Mouse (Mus musculus) adrenal gland, postnatal 14 days (tissue): ENCODE data around the gene Actr1a. TPM values are rescaled to one million over a fixed set of nuclear protein-coding genes. Genes with fewer than 3 reads are reported as not detected.

ENCODE experiments used
- DNase-seq: peaks from one replicate; pipeline ENCODE4 v3.0.0; 2021; ENCODE audit warnings: mixed read lengths
- total RNA-seq: library from RNA; stranded (reverse); gene quantifications from 2 replicates; pipeline ENCODE4 v1.2.3, GENCODE M21; 2021

Actr1a gene
- total RNA-seq, 1 experiment from 2014 or later: 93.2 TPM

DNA sequence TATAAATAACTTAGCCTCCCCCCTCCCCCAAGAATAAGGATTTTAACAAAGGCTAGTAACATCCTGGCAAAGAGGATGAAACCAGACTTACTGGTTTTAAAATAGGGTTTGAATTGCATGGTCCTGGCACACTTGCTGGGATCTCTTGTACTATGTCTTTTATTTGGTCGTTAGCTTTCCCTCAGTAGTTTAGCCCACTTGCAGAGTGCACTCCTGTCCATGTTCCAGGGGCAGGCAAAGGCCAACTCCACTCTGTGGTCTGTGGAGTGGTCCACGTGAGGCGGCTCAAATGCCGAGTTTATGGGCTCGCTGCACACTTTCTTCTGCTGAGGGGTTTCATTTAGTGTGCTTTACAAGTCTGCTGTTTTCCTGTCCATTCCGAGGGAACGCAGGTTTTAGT is 4.3 kb upstream of the Actr1a start:
- no peak for DNase-seq

DNA sequence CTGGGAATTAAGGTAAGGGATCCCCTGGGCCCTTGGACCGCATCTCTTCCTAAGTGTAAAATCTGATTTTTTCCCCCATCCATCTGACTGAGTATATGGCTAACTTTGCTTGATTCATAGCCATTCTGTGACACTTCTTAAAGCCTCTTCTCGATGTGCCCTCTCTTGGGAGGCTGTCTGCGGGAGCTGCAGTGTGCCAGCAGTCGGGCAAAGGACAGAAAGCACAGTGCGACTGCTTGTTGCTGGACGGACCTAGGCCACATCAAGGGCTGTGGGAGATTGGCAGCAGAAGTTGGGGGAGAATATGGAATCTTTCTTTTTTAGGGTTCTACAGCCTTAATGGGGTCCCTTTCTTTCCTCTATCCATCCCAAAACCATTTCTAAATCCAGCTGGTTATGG is 3.8 kb upstream of the Actr1a start:
- no peak for DNase-seq

DNA sequence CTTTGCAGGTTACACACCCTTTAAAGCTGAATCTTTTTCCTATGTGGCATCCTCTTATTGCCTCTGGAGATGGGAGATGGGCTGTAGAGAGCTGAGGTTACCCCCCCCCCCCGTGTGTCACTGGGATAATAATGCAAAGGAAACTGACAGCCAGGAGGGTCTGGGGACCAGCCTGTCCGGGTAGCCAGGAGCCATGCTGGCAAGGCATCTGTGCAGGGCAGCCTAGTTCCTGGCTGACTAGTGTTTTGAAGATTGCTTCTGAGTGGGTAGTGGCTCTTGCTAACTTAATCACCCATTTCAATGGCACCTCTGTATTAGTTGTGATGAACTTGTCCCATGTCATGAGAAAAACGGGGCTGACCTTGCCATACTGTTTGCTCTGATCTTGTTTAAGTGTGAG is 2.9 kb upstream of the Actr1a start:
- no peak for DNase-seq

DNA sequence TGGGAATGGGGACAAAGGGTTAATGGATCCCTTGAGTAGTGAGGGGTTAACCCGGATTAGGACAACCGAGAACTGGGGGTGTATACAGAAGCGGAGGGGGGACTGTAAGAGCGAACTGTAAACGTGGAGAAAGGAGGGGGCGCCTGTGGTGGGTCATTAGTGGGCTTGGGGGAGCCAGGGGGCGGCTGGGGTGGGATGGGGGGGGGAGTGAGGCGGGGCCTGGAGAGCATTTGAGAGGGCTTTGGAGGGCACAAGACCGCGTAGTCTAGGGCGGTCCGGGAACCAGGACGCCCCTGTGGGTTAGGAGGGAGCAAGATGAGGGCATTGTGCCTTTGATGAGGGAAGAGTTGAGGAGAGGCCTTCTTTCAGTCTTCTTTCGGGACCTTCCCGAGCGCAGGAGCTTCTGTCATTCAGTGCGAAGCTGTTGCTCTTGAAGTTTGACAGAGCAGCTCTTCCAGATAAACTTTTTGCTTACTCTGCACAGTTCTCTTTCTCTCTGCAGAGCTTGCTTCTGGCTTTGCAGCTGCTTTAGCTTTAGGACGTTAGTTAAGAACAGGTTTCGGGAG is 2.0 kb upstream of the Actr1a start:
- DNase-seq: no peak

DNA sequence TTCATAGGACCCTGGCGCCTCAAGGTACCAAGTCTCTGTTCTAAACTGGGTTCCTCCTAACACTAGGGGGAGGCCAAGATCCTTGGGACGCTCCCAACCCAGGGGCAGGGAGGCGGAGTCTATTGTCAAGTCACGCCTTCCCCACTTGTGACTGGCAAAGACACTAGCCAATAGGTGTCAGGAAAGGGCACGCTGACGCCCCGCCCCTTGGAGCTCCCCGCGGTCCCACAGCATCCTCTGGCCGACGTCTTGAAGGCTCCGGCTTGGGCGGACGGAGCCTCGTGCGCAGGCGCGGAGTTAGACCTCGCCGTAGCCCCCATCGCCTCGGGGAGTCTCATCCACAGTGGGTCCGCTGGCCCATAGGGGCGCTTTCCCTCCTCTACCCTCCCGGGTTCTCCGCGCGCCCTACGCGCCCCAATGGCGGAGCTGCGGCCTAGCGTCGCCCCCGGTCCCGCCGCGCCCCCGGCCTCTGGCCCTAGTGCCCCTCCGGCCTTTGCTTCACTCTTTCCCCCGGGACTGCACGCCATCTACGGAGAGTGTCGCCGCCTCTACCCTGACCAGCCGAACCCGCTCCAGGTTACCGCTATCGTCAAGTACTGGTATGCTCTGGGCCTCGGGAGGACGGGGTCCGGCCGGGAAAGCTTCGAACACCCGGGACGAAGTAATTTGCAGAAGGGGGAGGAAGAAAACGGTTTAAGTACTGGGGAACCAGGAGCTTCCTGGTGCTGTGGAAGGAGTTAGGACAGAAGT is 1.3 kb upstream of the Actr1a start, which contains the start of gene Sufu:
Sufu (plus strand) TSS at position 211 of the 750 bp plus-strand sequence.
- peak; percentile 99 for DNase-seq

DNA sequence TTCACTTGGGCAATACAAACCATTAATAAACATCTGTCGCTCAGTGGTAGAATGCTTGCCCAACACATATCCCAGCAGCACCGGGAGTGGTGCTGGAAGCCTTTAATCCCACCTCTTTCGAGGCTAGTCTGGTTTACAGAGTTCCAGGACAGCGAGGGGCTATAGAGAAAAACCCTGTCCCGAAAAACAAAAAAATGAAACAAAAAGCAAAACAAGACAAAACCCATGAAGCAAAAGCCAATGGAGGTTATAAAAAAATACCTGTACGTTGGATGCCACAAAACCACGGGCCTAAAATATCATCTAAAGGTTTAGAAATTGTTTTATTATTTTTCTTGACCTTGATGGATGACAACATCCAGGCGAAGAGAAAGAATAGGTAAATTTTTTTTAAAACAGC is 561 bp upstream of the Actr1a start:
- DNase-seq: no peak

DNA sequence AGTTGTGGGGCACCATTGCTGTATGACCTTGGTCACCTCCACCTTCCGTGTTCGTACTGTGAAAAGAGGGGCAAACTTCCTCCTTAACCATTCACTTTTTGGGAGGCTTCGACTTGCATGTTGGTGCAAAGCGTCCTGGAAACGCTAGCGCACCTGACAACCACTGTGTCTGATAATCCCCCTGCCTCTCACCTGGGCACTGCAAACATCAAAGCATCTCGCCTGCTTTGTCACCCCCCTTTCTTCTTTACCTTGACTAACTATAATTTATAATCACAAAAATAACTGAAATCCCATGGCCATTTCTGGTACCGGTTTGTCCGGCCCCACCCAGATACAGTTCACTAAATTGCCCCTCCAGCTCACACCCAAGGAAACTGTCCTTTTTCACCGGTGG is 838 bp downstream of the Actr1a start:
- DNase-seq: no peak

DNA sequence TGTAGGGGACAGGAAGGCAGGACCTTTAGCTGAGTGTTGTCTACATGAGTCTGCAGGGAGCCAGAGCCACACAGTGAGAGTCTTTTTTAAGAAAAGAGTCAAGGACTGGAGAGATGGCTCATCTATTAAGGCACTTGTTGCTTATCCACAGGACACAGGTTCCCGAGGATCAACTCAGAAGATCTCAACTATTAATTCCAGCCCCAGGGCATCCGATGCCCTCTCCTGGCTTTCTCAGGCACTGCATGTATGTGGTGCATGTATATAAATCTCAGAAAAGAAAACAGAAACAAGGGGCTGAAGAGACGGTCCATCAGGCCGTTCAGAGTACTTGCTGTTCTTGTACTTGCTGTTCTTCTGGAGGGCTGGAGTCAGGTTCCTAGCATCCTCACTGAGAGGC is 3.5 kb downstream of the Actr1a start:
- DNase-seq: peak; percentile 64

DNA sequence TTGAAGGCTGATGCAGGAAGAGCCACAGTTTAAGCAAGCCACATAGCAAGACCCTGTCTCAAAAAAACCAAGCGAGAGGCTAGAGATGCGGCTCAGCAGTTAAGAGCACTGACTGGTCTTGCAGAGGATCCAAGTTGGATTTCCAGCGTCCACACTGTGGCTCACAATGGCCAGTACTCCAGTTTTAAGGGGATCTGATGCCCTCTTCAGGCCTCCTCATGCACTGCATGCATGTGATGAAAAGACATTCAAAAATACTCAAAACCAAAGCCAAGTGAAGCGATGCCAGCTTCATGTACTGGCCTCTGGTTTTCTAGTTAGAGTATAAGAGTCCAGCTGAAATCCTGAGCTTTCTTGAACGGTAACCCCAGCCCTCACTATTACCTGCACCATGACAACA is 5.7 kb downstream of the Actr1a start:
- peak; percentile 31 for DNase-seq

DNA sequence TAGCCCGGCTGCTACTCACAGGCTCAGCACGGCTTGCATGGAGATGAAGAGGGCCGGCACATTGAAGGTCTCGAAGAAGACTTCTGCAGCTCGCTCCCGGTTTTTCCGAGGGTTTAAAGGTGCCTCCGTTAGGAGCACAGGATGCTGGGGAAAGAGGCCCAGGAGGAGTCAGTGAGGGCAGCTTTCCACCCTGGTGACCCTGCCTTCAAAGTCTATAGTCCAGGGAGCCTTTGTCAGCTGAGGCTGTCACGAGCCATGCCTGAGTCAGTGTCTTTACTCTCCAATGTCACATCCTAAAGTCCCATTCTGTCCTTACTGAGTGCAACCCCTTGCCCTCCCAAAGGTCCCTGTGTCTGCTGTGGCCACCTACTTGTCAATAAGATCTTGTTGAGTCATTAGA is 13.3 kb downstream of the Actr1a start:
- DNase-seq: no peak

DNA sequence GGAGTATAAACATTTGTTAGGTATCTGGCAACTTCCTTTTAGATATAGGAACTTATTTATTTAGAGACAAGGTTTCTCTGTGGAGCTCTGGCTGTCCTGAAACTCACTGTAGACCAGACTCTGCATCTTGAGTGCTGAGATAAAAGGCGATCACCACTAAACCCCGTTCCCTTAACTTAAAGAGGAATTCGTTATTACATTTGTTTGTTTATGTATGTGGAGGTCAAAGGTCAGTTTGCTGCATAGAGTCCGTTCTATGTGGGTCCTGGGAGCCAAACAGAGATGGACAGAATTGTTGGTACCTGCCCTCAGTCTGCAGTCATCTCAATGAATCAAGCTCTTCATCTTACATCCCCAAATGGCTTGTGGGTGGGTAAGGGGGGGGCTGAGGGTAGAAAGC is 19.7 kb downstream of the Actr1a start:
- no peak for DNase-seq

DNA sequence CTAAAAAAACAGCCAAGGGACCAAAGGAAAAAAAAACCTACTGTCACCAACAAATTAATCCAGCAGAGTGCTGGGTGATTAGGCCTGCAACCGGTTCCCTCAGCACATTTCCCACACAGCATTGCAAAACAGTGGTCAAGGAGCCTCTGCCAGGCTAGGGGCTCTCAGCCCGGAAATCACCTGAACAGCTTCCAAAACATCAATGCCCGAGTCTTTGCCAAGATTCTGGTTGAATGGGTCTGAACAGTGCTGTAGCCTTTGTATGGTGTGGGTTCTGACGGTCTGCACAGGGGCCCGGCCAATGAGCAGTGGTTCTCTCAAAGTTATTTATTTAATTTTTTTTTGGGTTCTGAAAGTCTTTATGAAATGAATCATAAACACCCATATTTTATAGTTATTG is 20.1 kb downstream of the Actr1a start:
- no peak for DNase-seq

DNA sequence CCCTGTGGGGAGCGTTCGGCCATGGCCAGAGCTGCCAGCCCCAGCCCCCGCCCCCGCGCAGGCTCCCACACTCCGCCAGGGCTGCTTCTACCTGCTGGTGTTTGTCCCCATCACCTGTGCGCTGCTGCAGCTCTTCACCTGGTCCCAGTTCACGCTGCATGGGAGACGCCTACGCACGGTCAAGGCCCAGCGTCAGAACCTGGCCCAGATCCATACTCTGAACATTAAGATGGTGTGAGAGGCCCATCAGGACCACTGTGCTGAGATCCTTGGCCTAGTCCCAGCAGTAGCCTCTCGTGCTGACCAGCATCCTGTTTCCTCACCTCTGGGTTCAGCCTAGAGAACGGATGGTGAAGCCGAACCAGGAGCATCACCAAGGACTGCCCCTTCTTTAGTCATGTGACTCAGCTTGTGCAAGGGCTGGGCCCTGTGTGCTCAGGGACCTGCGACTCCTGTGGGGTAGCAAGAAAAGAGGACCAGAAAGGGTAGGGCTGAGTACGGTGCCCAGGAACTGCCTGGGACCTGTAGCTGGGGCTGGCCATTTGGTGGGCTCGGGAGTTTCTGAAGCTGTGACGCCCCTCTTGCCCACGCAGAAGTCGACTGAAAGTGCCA is 21.0 kb downstream of the Actr1a start:
- DNase-seq: no peak

DNA sequence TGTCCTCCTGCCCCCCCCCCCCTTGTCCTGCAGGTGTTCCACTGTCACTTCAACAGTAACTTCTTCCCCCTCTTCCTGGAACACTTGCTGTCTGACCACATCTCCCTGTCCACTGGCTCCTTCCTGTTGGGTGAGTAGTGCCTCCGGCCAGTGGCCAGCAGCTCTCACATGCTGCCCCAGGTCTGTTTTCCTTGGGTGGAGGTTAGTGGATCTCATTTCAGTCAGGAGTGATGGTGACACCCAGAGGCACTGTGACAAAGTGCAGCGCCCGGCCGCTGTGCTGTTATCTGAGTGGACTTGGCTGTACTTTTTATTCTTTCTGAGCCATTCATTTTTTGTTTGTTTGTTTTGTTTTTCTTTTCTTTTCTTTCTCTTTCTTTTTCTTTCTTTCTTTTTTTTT is 26.3 kb downstream of the Actr1a start:
- peak; percentile 83 for DNase-seq

DNA sequence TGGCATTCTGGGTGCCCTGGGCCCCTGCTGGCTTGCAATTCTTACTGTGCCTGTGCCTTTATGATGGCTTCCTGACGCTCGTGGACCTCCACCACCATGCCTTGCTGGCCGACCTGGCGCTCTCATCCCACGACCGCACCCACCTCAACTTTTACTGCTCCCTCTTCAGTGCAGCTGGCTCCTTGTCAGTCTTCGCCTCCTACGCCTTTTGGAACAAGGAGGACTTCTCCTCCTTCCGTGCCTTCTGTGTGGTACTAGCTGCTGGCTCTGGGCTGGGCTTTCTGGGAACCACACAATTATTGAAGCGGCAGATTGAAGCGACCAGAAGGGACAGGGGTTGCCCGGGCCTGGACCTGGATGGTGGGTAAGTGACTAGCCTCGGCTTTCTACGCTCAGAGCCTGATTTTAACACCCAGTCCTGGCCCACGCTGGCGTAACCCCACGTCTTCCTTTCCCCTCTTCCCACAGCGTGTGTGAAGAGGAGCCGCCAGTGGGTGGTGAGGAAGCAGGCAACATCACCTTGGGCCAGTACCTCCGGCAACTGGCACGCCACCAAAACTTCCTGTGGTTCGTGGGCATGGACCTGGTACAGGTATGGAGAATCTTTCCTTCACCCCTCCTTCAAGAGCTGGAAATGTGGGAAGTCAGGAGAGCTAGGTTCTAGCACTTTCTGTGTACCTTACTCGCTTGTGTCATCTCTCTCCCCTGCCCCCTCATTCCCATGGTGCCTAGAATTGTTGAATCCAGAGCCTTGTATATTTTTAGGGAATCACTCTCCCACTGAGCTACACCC is 27.6 kb downstream of the Actr1a start:
- DNase-seq: no peak

DNA sequence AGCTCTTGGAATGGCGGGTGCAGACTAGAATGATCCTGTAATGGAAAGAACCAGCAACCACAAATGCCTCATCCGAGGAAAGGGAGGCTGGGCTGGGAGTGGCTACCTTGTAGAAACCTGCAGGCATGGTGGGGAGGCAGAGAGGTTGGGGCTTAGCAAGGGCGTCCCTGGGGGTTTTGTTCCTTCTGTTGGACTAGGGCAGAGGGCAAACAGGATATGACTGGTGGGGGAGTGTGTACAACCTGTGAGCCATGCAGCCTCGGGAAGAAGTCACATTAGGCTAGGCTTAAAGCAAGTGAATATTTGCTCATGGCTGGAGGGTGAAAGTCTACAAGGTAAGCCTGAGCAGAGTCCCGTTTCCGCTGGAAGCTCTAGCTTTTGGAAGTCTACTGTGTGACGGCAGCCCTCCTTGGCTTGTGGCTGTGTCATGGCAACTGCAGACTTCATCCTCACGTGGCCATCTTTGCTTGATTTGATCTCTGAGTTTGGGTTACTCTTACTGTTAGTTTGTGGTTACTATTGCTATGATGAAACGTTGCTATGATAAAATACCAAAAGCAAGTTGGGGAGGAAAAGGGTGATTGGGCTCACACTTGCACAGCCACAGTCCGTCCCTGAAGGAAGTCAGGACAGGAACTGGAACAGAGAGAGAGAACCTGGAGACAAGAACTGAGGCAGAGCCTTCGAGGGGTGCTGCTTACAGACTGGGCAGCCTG is 32.1 kb downstream of the Actr1a start:
- DNase-seq: no peak

DNA sequence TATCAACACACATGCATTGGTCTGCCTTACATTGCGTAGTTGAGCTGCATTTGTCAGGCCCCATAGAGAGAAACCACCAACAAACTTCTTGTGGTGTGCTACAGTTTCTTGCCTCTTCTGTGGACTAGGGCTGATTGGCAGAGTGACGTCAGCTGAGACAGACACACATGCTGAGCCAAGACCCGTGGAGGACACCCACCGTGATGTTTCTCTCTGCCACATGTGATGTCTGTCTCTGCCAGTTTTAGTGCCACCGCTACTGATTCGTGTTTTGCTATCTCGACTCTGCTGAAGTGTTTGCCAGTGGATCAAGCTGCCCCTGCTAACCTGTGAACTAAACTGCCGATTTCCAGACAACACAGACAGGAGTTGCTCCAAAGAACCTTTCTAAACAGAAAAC is 33.4 kb downstream of the Actr1a start:
- no peak for DNase-seq

DNA sequence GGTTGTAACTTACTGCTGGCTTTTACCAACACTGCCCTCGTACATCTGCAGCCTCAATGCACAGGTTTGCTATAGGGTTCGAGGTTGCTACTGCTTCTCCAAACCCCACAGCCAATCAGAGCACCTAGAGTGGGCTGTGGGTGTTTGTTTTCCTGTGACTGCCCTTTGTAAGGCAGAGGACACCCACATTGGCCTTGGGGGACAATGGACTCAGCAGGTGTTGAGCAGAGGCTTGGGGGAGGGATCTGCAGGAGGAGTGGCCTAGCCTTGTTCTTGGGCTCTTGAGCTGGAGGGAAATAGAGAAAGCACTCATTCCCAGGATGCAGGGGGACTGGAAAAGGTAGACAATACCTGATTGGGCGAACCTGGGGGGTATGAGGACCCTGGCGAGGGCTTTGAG is 37.2 kb downstream of the Actr1a start:
- DNase-seq: no peak

DNA sequence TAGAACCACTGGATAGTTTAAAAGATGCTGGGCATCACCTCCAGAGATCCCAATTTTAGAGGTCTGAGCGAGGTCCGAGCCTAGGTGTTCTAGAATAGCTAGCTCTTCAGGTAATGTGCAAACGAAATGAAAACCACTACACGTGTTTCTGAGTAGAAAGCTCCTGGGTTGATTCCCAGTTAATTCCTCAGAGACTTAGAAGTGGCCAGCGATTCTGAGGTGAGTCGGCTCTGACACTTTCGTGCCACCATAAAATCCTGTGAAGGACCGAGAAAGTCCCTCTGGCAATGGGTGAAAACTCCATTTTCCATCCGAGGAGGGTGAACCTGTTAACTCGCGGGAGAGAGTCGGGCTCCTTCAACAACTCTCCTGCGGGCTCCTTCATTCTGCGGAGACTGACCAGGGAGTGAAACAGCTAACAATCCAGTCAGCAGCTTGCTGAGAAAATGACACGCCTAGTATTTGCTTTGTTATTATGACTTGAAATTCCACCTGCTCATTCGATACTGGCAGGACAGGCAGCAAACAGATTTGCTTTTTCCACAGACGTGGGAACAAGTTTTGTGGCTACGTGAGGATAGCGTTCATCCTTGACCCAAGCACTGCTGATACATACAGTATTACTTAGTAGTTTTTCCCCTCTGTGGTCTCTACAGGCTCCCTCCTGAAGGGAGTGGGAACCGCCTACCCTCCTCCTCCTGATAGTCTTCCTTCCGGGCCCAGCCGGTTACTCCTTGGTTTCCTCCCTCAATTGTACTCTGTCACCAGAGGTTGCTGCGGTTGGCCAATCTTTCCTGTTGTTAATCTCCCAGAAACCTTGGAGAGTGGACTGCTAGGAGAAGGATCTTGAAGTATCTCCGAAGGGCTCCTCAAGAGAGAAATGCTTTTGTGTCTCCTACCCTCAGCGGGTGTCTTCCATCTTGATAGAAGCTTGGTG is 37.9 kb downstream of the Actr1a start:
- DNase-seq: no peak

DNA sequence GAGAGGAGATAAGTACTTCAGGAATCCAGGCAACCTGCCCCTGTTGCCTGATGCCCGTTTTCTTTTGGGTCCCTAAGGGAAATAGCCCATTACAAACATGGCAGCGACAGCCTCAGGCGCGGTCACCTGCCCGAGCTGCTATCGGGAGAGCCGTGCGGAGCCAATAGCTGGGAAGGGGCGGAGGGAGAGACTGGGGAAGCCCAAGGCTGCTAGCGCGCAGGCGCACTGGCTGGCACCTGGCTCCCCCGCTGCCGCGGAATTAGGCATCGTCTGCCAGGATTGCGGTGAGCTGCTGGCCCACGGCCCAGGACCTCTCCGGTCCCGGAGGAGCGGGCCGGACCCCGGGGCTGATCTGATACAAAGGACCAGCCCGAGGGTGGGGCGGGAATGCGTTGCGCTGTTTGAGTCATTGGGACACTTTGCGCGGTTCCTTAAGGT is 38.8 kb downstream of the Actr1a start:
- peak; percentile 93 for DNase-seq
